Mouse (Mus musculus): Measurements from ENCODE around the gene Zdhhc20. TPM values are rescaled to one million over a fixed set of nuclear protein-coding genes. Genes with fewer than 3 reads are reported as not detected.
"Not testable (repeated sequence)": the region's sequence is repeated elsewhere in the genome, so short reads cannot be mapped to it uniquely, and the experiment has no call there.

Gene Zdhhc20
- polyA plus RNA-seq, 1 experiment from 2014 or later, result 70.8 TPM

DNA sequence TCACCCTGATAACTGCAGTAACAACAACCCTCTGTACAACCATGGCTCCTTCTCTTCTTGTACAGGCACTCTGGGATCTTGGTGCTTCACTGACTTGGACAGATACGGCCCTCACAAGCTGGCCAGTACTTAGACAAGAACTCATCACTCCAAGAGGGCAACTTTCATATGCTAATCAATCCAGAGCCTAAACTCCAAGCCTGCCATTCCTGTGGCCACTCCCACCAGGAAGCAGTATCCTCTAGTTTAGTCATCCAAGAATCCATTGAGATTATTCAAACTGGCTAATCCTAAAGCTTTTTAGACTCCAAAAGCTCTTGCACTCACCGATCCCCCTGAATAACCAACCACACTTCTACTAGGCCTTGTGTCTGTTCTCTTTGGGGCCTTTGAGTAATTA lies 37.1 kb downstream of the Zdhhc20 start:
- no peak for ATAC-seq (replicated peaks; ENCODE audit: low FRiP score)

GRCm38 (mm10) chr14:57850330-57850729 lies 39.7 kb downstream of the Zdhhc20 start:
- Histone ChIP-seq H3K27ac (no peak overlapping the region), H3K4me3 (replicated peaks) (no peak overlapping the region), H3K36me3 (peaks cover 60% of the 10 kb centered on the region), H3K4me2 (no peak overlapping the region), H3K9me3 (replicated peaks) (no peaks in the 10 kb centered on the region), H3K9ac (no peak overlapping the region), H3K4me1 (no peaks in the 10 kb centered on the region), H3K27me3 (no peaks in the 10 kb centered on the region)
- ATAC-seq (replicated peaks; ENCODE audit: low FRiP score), result no peak
- 83% methylated on average over 3 of the region's 3 CpGs for WGBS

More for the DNA sequence above, 37.1 kb downstream of the Zdhhc20 start:
- WGBS, result 92% methylated on average over 2 of the region's 2 CpGs
- H3K27me3 ChIP-seq, result no peaks in the 10 kb centered on the region
- no peak overlapping the region for H3K4me2 ChIP-seq
- no peak overlapping the region for H3K27ac ChIP-seq
- H3K4me3 ChIP-seq (replicated peaks), result no peak overlapping the region
- no peak overlapping the region for H3K9ac ChIP-seq
- H3K4me1 ChIP-seq, result no peaks in the 10 kb centered on the region
- H3K36me3 ChIP-seq, result peaks cover 67% of the 10 kb centered on the region
- H3K9me3 ChIP-seq (replicated peaks), result no peaks in the 10 kb centered on the region

DNA sequence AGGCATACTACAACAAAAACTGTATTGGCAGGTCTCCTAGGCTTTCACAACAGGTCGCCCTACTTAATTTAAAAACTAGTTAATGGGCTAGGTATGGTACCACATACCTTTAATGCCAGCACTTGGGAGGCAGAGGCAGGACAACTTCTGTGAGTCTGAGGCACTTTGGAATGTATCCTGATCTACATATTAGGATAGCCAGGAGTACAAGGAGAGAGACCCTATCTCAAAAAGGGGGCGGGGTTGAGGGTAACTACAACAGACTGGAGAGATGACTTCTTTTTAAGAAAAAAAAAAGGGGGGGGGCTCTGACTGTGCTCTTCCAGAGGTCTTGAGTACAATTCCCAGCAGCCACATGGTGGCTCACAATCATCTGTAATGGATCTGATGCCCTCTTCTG lies 41.4 kb downstream of the Zdhhc20 start:
- ATAC-seq (replicated peaks; ENCODE audit: low FRiP score), result no peak
- WGBS, result 90% methylated on average over 2 of the region's 2 CpGs
- Histone ChIP-seq H3K36me3 (peaks cover 70% of the 10 kb centered on the region), H3K4me2 (no peak overlapping the region), H3K9me3 (replicated peaks) (no peaks in the 10 kb centered on the region), H3K4me3 (replicated peaks) (no peak overlapping the region), H3K27me3 (no peaks in the 10 kb centered on the region), H3K9ac (no peak overlapping the region), H3K27ac (no peak overlapping the region), H3K4me1 (no peaks in the 10 kb centered on the region)

GRCm38 (mm10) chr14:57848061-57848460 lies 42.0 kb downstream of the Zdhhc20 start:
- H3K27ac ChIP-seq; H3K4me3 ChIP-seq (replicated peaks); H3K9me3 ChIP-seq (replicated peaks); H3K27me3 ChIP-seq; ATAC-seq (replicated peaks; ENCODE audit: low FRiP score); H3K9ac ChIP-seq; H3K4me1 ChIP-seq; H3K4me2 ChIP-seq: not testable (repeated sequence)
- H3K36me3 ChIP-seq, result peaks cover 66% of the 10 kb centered on the region
- WGBS, result 85% methylated on average over 5 of the region's 5 CpGs

DNA sequence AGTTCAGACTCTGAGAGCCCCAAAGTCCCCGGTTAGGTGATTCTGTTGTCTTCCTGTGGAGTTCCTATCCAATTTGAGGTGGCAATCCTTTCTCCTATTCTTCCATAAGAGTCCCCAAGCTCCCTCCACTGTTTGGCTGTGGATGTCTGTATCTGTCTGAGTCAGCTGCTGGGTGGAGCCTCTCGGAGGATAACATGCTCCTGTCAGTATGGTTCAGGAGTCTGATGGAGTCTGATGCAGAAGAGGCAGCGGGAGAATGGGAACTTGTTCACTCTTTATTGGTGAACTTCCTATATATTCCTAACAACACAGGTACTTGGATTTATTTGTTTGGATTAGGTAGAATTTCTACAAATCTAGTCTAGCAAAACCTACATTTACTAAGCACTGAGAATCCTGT lies 45.5 kb downstream of the Zdhhc20 start:
- Histone ChIP-seq H3K36me3 (peaks cover 72% of the 10 kb centered on the region), H3K27me3 (no peaks in the 10 kb centered on the region), H3K27ac (no peak overlapping the region), H3K9ac (no peak overlapping the region), H3K4me2 (no peak overlapping the region), H3K4me1 (no peaks in the 10 kb centered on the region), H3K4me3 (replicated peaks) (no peak overlapping the region), H3K9me3 (replicated peaks) (no peaks in the 10 kb centered on the region)
- ATAC-seq (replicated peaks; ENCODE audit: low FRiP score), result no peak
- 91% methylated on average over 3 of the region's 3 CpGs for WGBS

GRCm38 (mm10) chr14:57835157-57835556 lies 54.9 kb downstream of the Zdhhc20 start:
- H3K9ac ChIP-seq, result no peak overlapping the region
- H3K27me3 ChIP-seq, result no peaks in the 10 kb centered on the region
- ATAC-seq (replicated peaks; ENCODE audit: low FRiP score), result no peak
- WGBS, result 82% methylated on average over 10 of the region's 10 CpGs
- no peak overlapping the region for H3K4me3 ChIP-seq (replicated peaks)
- H3K4me2 ChIP-seq, result no peak overlapping the region
- no peak overlapping the region for H3K27ac ChIP-seq
- H3K36me3 ChIP-seq, result peaks cover 54% of the 10 kb centered on the region
- no peaks in the 10 kb centered on the region for H3K4me1 ChIP-seq
- H3K9me3 ChIP-seq (replicated peaks), result no peaks in the 10 kb centered on the region

- H3K36me3 ChIP-seq, result peaks cover 45% of the 10 kb centered on the region
- H3K4me1 ChIP-seq, result no peaks in the 10 kb centered on the region
- H3K4me2 ChIP-seq, result no peak overlapping the region
- no peak for ATAC-seq (replicated peaks; ENCODE audit: low FRiP score)
- 94% methylated on average over 2 of the region's 2 CpGs for WGBS
- H3K27me3 ChIP-seq, result no peaks in the 10 kb centered on the region
- no peak overlapping the region for H3K4me3 ChIP-seq (replicated peaks)
- H3K9me3 ChIP-seq (replicated peaks), result no peaks in the 10 kb centered on the region
- no peak overlapping the region for H3K9ac ChIP-seq
- no peak overlapping the region for H3K27ac ChIP-seq
Observed at GRCm38 (mm10) chr14:57833526-57833925, 56.5 kb downstream of the Zdhhc20 start.

DNA sequence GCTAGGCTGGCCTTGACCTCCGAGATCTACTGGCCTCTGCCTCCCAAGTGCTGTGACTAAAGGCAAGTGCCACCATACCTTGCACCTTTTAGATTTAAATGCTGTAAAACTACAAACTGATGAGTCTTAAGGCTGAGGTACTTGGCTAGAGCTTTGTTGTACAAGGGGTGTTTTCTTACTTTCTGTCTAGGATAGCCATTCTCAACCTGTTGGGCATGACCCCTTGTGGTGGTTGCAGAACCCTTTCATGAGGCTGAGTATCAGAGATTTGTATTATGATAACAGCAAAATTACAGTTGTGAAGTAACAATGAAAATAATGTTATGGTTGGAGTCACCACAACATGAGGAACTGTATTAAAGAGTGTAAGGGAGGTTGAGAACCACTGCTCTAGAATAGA lies 62.8 kb downstream of the Zdhhc20 start:
- peak overlapping the region; percentile 91 for H3K4me3 ChIP-seq (replicated peaks)

GRCm38 (mm10) chr14:57825788-57826751 lies 64.0 kb downstream of the Zdhhc20 start, which contains the start of the genes Ska3 and Mrpl57:
Gene Ska3 (minus strand): TSS chr14:57826185.
Gene Mrpl57 (plus strand): TSS chr14:57826234.
- ATAC-seq (replicated peaks; ENCODE audit: low FRiP score), result peak; percentile 98
- peaks cover 27% of the 10 kb centered on the region for H3K36me3 ChIP-seq
- H3K27me3 ChIP-seq, result no peaks in the 10 kb centered on the region
- peak within 1 kb of the TSS; percentile 65 for H3K4me2 ChIP-seq
- H3K27ac ChIP-seq, result peak within 1 kb of the TSS; percentile 98
- H3K9ac ChIP-seq, result peak within 1 kb of the TSS; percentile 92
- no peaks in the 10 kb centered on the region for H3K9me3 ChIP-seq (replicated peaks)
- peak within 1 kb of the TSS; percentile 91 for H3K4me3 ChIP-seq (replicated peaks)
- H3K4me1 ChIP-seq, result peaks cover 16% of the 10 kb centered on the region
- WGBS, result under 1% methylated on average over 96 of the region's 96 CpGs

More for the DNA sequence above, 62.8 kb downstream of the Zdhhc20 start:
- WGBS, result 72% methylated on average over 1 of the region's 1 CpGs
- H3K9ac ChIP-seq, result peak overlapping the region; percentile 92
- no peaks in the 10 kb centered on the region for H3K27me3 ChIP-seq
- H3K9me3 ChIP-seq (replicated peaks), result no peaks in the 10 kb centered on the region
- peaks cover 16% of the 10 kb centered on the region for H3K4me1 ChIP-seq
- no peak for ATAC-seq (replicated peaks; ENCODE audit: low FRiP score)
- peak overlapping the region; percentile 65 for H3K4me2 ChIP-seq
- peaks cover 15% of the 10 kb centered on the region for H3K36me3 ChIP-seq
- peak overlapping the region; percentile 98 for H3K27ac ChIP-seq

GRCm38 (mm10) chr14:57820839-57821238 lies 69.2 kb downstream of the Zdhhc20 start:
- H3K9ac ChIP-seq, result no peak overlapping the region
- no peaks in the 10 kb centered on the region for H3K9me3 ChIP-seq (replicated peaks)
- 82% methylated on average over 4 of the region's 4 CpGs for WGBS
- no peak overlapping the region for H3K27ac ChIP-seq
- H3K4me2 ChIP-seq, result no peak overlapping the region
- no peak for ATAC-seq (replicated peaks; ENCODE audit: low FRiP score)
- peaks cover 70% of the 10 kb centered on the region for H3K36me3 ChIP-seq
- H3K4me1 ChIP-seq, result peaks cover 6% of the 10 kb centered on the region
- H3K27me3 ChIP-seq, result no peaks in the 10 kb centered on the region
- H3K4me3 ChIP-seq (replicated peaks), result no peak overlapping the region

GRCm38 (mm10) chr14:57811844-57812243 lies 78.2 kb downstream of the Zdhhc20 start:
- no peaks in the 10 kb centered on the region for H3K9me3 ChIP-seq (replicated peaks)
- no peak overlapping the region for H3K9ac ChIP-seq
- no peak overlapping the region for H3K4me2 ChIP-seq
- WGBS, result 95% methylated on average over 5 of the region's 5 CpGs
- no peaks in the 10 kb centered on the region for H3K4me1 ChIP-seq
- no peak overlapping the region for H3K27ac ChIP-seq
- peaks cover 92% of the 10 kb centered on the region for H3K36me3 ChIP-seq
- no peak overlapping the region for H3K4me3 ChIP-seq (replicated peaks)
- H3K27me3 ChIP-seq, result no peaks in the 10 kb centered on the region
- ATAC-seq (replicated peaks; ENCODE audit: low FRiP score), result no peak

GRCm38 (mm10) chr14:57810886-57811285 lies 79.2 kb downstream of the Zdhhc20 start:
- H3K9me3 ChIP-seq (replicated peaks), result no peaks in the 10 kb centered on the region
- H3K27me3 ChIP-seq, result no peaks in the 10 kb centered on the region
- H3K4me3 ChIP-seq (replicated peaks), result no peak overlapping the region
- WGBS, result 81% methylated on average over 2 of the region's 2 CpGs
- no peak overlapping the region for H3K9ac ChIP-seq
- H3K4me1 ChIP-seq, result no peaks in the 10 kb centered on the region
- no peak for ATAC-seq (replicated peaks; ENCODE audit: low FRiP score)
- H3K36me3 ChIP-seq, result peaks cover 93% of the 10 kb centered on the region
- H3K27ac ChIP-seq, result no peak overlapping the region
- no peak overlapping the region for H3K4me2 ChIP-seq

All from kidney, embryonic 15.5 days (tissue).